Mouse (Mus musculus) macrophage (primary cell): ENCODE data around the gene Prrt2. TPM values are rescaled to one million over a fixed set of nuclear protein-coding genes. Genes with fewer than 3 reads are reported as not detected.

Source experiments
- polyA plus RNA-seq: library from polyadenylated mRNA; stranded (reverse); fragments of 250-400 nt; gene quantifications from 3 replicates; pipeline ENCODE4 v1.2.4, GENCODE M21; 2018; ENCODE audit warnings: inconsistent platforms

The Prrt2 gene
- polyA plus RNA-seq, 1 experiment from 2014 or later = not detected

Other genes with a start within 250 kb of the Prrt2 start
- gene Ypel3, start 244.3 kb downstream of the Prrt2 start, polyA plus RNA-seq = 40.6 to 227 TPM (median 90.3 TPM) in 3 replicates
- gene Tbx6, start 239.7 kb downstream of the Prrt2 start, polyA plus RNA-seq = 0.19 to 0.25 TPM in 2 of 3 replicates, not detected in the other
- gene Ppp4c, start 228.7 kb downstream of the Prrt2 start, polyA plus RNA-seq = 62.0 to 139 TPM (median 129 TPM) in 3 replicates
- 0.17 to 0.25 TPM in 2 of 3 replicates, not detected in the other for gene Fam57b, start 223.5 kb downstream of the Prrt2 start, polyA plus RNA-seq
- gene 4930451I11Rik, start 189.6 kb downstream of the Prrt2 start, polyA plus RNA-seq = not detected in 3 replicates
- gene Doc2a, start 173.8 kb downstream of the Prrt2 start, polyA plus RNA-seq = 0.10 TPM in 1 of 3 replicates, not detected in the others
- gene Hirip3, start 159.2 kb downstream of the Prrt2 start, polyA plus RNA-seq = 3.9 to 23.5 TPM (median 19.4 TPM) in 3 replicates
- gene Ino80e, start 158.8 kb downstream of the Prrt2 start, polyA plus RNA-seq = 34.7 to 59.9 TPM (median 57.7 TPM) in 3 replicates
- gene Taok2, start 136.5 kb downstream of the Prrt2 start, polyA plus RNA-seq = 24.1 to 40.9 TPM (median 31.3 TPM) in 3 replicates
- gene Tmem219, start 98.3 kb downstream of the Prrt2 start, polyA plus RNA-seq = 36.1 to 105 TPM (median 98.7 TPM) in 3 replicates
- 15.3 to 21.9 TPM (median 16.2 TPM) in 3 replicates for gene Kctd13, start 92.3 kb downstream of the Prrt2 start, polyA plus RNA-seq
- not detected in 3 replicates for gene Asphd1, start 71.6 kb downstream of the Prrt2 start, polyA plus RNA-seq
- gene Sez6l2, start 70.6 kb downstream of the Prrt2 start, polyA plus RNA-seq = 0.33 to 1.4 TPM (median 1.1 TPM) in 3 replicates
- gene Cdipt, start 45.3 kb downstream of the Prrt2 start, polyA plus RNA-seq = 71.8 to 111 TPM (median 94.8 TPM) in 3 replicates
- gene Cdiptos, start 45.1 kb downstream of the Prrt2 start, polyA plus RNA-seq = 1.3 to 3.9 TPM (median 1.7 TPM) in 3 replicates
- gene Mvp, start 6.6 kb downstream of the Prrt2 start, polyA plus RNA-seq = 88.1 to 116 TPM (median 99.9 TPM) in 3 replicates
- 1.4 to 5.2 TPM in 2 of 3 replicates, not detected in the other for gene Pagr1b, start 4.7 kb downstream of the Prrt2 start, polyA plus RNA-seq
- 1.1 to 15.9 TPM (median 13.4 TPM) in 3 replicates for gene Pagr1a, start 3.9 kb downstream of the Prrt2 start, polyA plus RNA-seq
- gene Gm42742, start 114 bp downstream of the Prrt2 start, polyA plus RNA-seq = 15.3 to 31.9 TPM (median 18.2 TPM) in 3 replicates
- 58.9 to 102 TPM (median 70.2 TPM) in 3 replicates for gene Maz, start 5.8 kb upstream of the Prrt2 start, polyA plus RNA-seq
- gene Kif22, start 21.3 kb upstream of the Prrt2 start, polyA plus RNA-seq = 1.8 to 5.1 TPM (median 4.4 TPM) in 3 replicates
- not detected in 3 replicates for gene Zg16, start 66.1 kb upstream of the Prrt2 start, polyA plus RNA-seq
- 17.5 to 31.4 TPM (median 20.4 TPM) in 3 replicates for gene AI467606, start 70.1 kb upstream of the Prrt2 start, polyA plus RNA-seq
- not detected in 3 replicates for gene Qprt, start 101.0 kb upstream of the Prrt2 start, polyA plus RNA-seq
- 1.3 to 3.8 TPM (median 1.5 TPM) in 3 replicates for gene Spn, start 116.6 kb upstream of the Prrt2 start, polyA plus RNA-seq
- gene Cd2bp2, start 174.8 kb upstream of the Prrt2 start, polyA plus RNA-seq = 36.2 to 55.7 TPM (median 41.4 TPM) in 3 replicates
- 32.8 to 44.1 TPM (median 41.7 TPM) in 3 replicates for gene Tbc1d10b, start 187.3 kb upstream of the Prrt2 start, polyA plus RNA-seq
- 0.47 to 1.4 TPM in 2 of 3 replicates, not detected in the other for gene Mylpf, start 187.7 kb upstream of the Prrt2 start, polyA plus RNA-seq
- 5.4 to 7.1 TPM (median 5.6 TPM) in 3 replicates for gene Zfp553, start 211.8 kb upstream of the Prrt2 start, polyA plus RNA-seq
- gene Sept1, start 211.9 kb upstream of the Prrt2 start, polyA plus RNA-seq = 0.75 to 2.4 TPM (median 1.9 TPM) in 3 replicates
- gene Zfp771, start 223.1 kb upstream of the Prrt2 start, polyA plus RNA-seq = 2.3 to 8.3 TPM (median 8.1 TPM) in 3 replicates
- gene Dctpp1, start 239.5 kb upstream of the Prrt2 start, polyA plus RNA-seq = 15.9 to 45.9 TPM (median 27.1 TPM) in 3 replicates